Mouse (Mus musculus) skeletal muscle tissue, adult 2 months (tissue): ENCODE measurements around the gene Gosr2.

Experiments used
- DNase-seq: peaks from one replicate; pipeline ENCODE4 v3.0.0-alpha.2; 2012; ENCODE audit warnings: low read depth, low spot score

Gene Gosr2

GRCm38 (mm10) chr11:103697565-103698176 lies at the start of gene Gosr2:
Gene Gosr2, minus strand, starts transcription at chr11:103697898.
- peak; percentile 85 for DNase-seq

GRCm38 (mm10) chr11:103735046-103735781 lies 37.5 kb upstream of the Gosr2 start:
- no peak for DNase-seq

DNA sequence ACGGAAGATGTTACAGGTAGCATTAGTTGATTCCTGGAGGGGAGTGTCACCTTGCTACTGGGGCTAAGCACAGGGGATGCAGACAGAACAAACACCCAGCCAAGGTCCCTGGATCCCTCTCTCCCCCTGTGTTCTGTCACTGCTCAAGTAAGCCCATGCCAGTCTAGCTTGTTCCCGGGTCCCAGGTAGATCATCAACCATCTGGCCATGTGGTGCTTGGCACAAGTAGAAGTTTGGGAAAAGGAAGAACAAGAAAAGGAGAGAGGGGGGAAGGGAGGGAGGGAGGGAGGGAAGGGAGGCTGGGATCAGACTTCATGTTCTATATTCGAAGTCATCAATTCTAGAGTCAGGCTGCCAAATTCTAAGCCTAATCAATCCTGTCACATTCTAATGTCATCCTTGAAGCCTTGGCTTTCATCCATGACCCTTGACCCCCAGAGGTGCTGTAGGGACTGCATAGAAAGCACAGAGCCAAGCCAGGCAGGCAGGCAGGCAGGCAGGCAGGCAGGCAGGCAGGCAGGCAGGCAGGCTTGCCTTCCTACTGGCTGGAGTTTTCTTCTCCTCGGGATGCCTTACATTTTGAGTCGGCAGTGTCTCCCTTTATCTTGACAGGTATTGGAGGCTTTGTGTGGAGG lies 36.8 kb upstream of the Gosr2 start:
- no peak for DNase-seq

- no peak for DNase-seq
Measured at GRCm38 (mm10) chr11:103733961-103734360, 36.3 kb upstream of the Gosr2 start.

- DNase-seq: no peak
Measured at GRCm38 (mm10) chr11:103733069-103733468, 35.4 kb upstream of the Gosr2 start.

DNA sequence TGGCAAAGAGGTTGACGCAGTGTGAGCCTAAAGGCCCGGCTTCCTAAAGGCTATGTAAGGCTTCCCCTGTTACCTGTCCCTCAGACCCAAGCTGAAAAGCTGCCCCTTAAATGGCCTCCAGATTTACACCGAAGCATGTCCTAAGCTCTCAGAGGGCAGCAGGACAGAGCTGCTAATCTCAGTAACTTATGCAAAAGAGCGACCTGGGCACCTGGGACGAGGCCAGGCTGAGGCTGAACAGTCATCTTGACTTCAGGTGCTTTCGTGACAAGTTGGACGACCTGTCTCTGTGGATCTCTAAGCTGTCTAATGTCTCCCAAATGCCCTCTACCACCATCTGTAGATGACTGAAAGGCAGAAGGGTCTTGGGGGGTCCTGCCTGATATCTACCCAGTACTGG lies 34.6 kb upstream of the Gosr2 start:
- DNase-seq: no peak

GRCm38 (mm10) chr11:103731594-103731993 lies 33.9 kb upstream of the Gosr2 start:
- no peak for DNase-seq

GRCm38 (mm10) chr11:103729282-103729985 lies 31.7 kb upstream of the Gosr2 start:
- no peak for DNase-seq

GRCm38 (mm10) chr11:103724331-103724771 lies 26.7 kb upstream of the Gosr2 start:
- no peak for DNase-seq

DNA sequence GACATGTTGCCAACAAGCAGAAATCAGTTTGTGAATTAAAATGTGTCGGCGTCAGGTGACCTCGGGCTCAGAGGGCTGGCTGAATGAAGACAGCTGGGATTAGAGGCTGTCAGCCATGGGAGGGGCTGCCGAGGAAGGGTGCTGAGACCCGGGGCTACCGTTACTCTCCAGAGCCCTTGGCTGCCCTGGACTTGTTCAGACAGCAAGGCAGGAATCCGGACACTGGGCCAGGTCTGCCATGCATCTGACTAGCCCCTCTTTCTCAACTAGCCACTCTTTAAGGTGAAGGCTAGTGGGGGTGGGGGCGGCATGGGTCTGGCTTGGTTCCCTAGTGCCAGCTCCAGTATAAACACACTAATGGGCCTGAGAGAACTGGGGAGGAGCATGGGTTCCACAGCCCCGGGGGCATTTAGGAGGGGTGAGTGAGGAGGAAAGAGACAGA lies 24.4 kb upstream of the Gosr2 start:
- no peak for DNase-seq

DNA sequence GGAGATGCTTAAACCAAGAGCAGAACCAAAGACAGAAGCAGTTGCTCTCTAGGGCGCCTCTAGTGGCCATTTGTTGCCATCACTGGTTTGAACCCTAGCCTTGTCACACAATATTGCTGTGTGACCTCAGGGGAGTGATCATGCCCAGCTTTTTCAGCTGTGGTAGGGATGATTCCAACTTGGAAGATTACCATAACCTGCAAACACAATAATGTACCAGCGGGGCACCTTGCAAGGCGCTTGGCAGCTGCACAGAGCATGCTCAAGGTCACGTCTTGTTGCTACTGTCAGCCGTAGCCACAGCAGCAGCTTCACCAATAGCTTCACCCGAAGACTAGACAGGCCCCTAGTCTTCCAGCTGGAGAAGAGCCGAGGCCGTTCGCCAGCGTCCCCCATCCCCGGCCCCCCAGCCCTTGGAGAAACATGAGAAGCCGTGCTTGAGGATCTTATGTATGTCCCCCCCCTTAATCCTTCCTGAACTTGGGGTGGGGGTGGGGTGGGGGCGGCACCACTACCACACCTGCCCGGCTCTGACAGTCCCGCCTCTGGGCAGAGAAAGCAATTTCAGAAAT lies 23.9 kb upstream of the Gosr2 start:
- DNase-seq: no peak

DNA sequence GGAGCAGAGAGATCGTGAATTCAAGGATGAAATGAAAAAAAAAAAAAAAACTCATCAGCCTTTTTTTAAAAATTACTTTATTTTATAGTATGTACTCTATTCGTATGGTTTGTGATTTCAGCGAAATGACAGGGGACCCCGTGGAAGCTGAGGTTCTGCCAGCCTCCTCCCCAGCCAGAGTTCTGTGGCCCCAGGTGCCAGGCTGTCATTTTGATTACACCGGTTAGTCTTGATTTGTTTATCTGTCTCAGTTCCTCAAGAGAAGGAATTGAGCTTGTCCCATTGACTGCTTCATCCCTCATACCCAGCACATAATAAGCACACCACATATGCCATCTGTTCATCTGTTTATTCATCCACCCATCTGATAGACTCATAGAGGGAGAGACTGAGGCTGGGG lies 21.7 kb upstream of the Gosr2 start:
- DNase-seq: no peak

DNA sequence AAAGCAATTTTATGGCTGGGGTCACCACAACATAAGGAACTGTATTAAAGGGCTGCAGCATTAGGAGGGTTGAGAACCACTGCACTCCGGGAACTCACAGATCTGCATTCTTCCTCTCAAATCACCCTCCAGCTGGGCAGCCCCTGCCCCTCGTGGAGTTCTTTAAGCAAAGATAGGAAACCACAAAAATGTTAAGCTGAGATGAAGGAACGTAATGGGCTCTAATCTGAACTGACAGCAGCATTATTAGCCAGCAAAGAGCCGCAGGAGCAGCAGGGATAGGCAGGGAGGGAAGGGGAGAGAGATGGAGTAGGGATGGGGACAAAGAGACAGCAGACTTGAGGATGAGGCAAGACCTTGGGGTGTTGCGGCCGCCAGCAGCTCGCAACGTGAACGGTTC lies 19.3 kb upstream of the Gosr2 start:
- DNase-seq: no peak

- no peak for DNase-seq
Measured at GRCm38 (mm10) chr11:103714074-103714473, 16.4 kb upstream of the Gosr2 start.

GRCm38 (mm10) chr11:103711851-103712587 lies 14.3 kb upstream of the Gosr2 start:
- DNase-seq: no peak

GRCm38 (mm10) chr11:103709982-103710381 lies 12.3 kb upstream of the Gosr2 start:
- no peak for DNase-seq

- DNase-seq: no peak
Measured at GRCm38 (mm10) chr11:103707005-103707404, 9.3 kb upstream of the Gosr2 start.

DNA sequence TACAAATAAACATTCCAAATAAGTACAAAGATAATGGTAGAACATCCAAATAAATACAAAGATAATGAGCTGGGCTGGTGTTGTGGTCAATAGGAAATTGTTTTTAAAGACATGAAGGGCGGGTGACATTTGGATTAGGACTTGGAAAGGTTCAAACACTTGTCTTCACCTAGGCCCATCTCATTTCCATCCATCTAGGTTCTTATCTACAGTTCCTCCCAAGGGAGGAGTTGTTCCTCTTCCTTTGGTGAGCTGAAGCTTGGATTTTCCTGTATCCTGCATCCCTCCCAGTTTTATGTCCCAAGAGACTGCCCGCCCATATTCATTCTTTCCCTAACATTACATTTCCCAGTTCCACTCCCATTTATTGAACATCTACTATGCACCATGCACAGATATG lies 528 bp upstream of the Gosr2 start:
- no peak for DNase-seq

DNA sequence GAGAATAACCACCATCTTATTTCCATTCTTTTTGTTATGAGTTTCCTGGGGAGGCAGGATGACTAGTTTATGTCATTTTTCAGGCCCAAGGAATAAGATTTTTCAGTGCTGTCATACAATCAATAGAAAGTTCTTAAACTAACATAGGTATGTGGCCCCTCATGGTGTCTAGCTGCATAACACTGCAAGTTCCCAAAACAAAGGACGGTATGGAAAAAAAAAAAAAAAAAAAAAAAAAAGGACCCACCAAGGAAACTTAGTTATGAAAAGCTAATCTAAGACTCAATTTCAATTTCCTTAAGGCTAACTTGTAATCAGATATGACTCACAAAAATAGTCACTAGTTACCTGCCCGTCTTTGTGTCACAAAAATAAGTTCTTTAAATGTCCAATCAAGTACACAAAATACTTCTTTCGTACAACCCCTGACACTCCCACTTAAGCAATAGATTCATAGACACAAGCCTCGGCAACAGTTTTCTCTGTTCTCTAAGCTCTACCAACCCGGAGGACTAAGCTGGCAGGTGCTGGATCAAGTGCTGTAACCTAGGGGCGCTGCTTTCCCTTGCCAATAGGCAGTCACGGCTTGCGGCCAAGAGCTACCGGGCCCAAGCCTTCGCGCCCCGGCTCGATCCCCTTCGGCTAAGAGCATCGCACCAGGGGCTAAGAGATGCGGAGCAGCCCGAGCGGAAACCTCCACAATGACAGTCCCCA lies 690 bp downstream of the Gosr2 start:
- DNase-seq: no peak

GRCm38 (mm10) chr11:103693241-103693640 lies 4.5 kb downstream of the Gosr2 start:
- no peak for DNase-seq
